Mouse (Mus musculus) C2C12 (cell line): ENCODE results near the gene Card6. TPM values are rescaled to one million over a fixed set of nuclear protein-coding genes. Genes with fewer than 3 reads are reported as not detected.

Source experiments
- H3K27me3 ChIP-seq: one replicate; pipeline ENCODE4 v1.6.1; 2011; ENCODE audit not compliant: control insufficient read depth, insufficient read depth, insufficient read length
- H3K36me3 ChIP-seq: one replicate; pipeline ENCODE4 v1.6.1; 2011; ENCODE audit not compliant: control insufficient read depth, insufficient read depth
- H3K4me3 ChIP-seq: one replicate; pipeline ENCODE4 v1.5.1; 2011; ENCODE audit warnings: mild to moderate bottlenecking, control low read depth; ENCODE audit not compliant: poor library complexity, insufficient read depth, severe bottlenecking
- H3K79me2 ChIP-seq: one replicate; pipeline ENCODE4 v1.6.1; 2011; ENCODE audit not compliant: control insufficient read depth, insufficient read depth
- H3K79me3 ChIP-seq: one replicate; pipeline ENCODE4 v1.6.1; 2011; ENCODE audit warnings: low read depth, control low read depth
- H3ac ChIP-seq: one replicate; pipeline ENCODE3; 2011; ENCODE audit warnings: low read depth; ENCODE audit not compliant: control insufficient read depth, insufficient read length
- CEBPB ChIP-seq: IDR thresholded peaks from one replicate; pipeline ENCODE4 v1.6.1; 2011; ENCODE audit warnings: low read depth, mild to moderate bottlenecking, control low read depth, moderate library complexity
- CTCF ChIP-seq: IDR thresholded peaks from one replicate; pipeline ENCODE4 v1.5.1; 2011; ENCODE audit not compliant: control insufficient read depth, insufficient read depth, insufficient read length
- FOSL1 ChIP-seq: IDR thresholded peaks from one replicate; pipeline ENCODE4 v1.8.0; 2011; ENCODE audit warnings: mild to moderate bottlenecking, low read length; ENCODE audit not compliant: poor library complexity, insufficient read depth, severe bottlenecking
- MAX ChIP-seq: IDR thresholded peaks from one replicate; pipeline ENCODE4 v1.6.1; 2011; ENCODE audit warnings: mild to moderate bottlenecking, control low read depth
- MYOD1 ChIP-seq: IDR thresholded peaks from one replicate; pipeline ENCODE4 v1.6.1; 2011; ENCODE audit warnings: low read depth; ENCODE audit not compliant: control insufficient read depth, insufficient read length
- MYOG ChIP-seq: IDR thresholded peaks from one replicate; pipeline ENCODE4 v1.6.1; 2011; ENCODE audit not compliant: control insufficient read depth, insufficient read length; ENCODE audit errors: extremely low read depth
- USF1 ChIP-seq: IDR thresholded peaks from one replicate; pipeline ENCODE4 v1.6.1; 2011; ENCODE audit warnings: low read depth, mild to moderate bottlenecking, control low read depth, moderate library complexity
- polyA plus RNA-seq: library from polyadenylated mRNA; unstranded; fragments of >200 nt; fragmentation: generic; extraction: Trizol; gene quantifications from one replicate; pipeline ENCODE4 v1.2.1, GENCODE M21; 2012; ENCODE audit warnings: missing spikeins

Card6 gene
- polyA plus RNA-seq, 1 experiment, result 5.2 TPM

DNA sequence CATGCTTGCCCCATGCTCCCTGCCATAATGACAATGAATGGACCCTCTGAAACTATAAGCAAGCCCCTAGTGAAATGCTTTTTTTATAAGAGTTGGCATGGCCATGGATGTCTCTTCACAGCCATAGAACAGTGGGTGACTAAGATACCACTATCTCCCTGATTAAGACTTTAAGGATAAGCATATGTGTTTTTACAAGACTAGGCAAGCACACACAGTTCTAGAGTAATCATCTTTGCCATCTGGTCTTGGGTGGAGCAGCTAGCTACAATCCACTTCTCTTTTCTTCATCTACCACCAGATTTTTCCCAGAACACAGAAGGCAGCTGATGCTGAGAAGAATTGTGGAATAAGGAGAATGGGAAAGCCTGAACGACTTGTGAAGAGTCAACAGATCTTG is 27.1 kb downstream of the Card6 start:
- H3K36me3 ChIP-seq, result no peaks in the 10 kb centered on the region
- H3K4me3 ChIP-seq, result no peak overlapping the region
- H3K79me3 ChIP-seq, result no peaks in the 10 kb centered on the region
- no peak for TF ChIP-seq USF1
- TF ChIP-seq CTCF, result no peak
- no peak for TF ChIP-seq MYOG
- no peak for TF ChIP-seq CEBPB
- no peak overlapping the region for H3ac ChIP-seq
- H3K27me3 ChIP-seq, result no peaks in the 10 kb centered on the region
- H3K79me2 ChIP-seq, result no peaks in the 10 kb centered on the region

DNA sequence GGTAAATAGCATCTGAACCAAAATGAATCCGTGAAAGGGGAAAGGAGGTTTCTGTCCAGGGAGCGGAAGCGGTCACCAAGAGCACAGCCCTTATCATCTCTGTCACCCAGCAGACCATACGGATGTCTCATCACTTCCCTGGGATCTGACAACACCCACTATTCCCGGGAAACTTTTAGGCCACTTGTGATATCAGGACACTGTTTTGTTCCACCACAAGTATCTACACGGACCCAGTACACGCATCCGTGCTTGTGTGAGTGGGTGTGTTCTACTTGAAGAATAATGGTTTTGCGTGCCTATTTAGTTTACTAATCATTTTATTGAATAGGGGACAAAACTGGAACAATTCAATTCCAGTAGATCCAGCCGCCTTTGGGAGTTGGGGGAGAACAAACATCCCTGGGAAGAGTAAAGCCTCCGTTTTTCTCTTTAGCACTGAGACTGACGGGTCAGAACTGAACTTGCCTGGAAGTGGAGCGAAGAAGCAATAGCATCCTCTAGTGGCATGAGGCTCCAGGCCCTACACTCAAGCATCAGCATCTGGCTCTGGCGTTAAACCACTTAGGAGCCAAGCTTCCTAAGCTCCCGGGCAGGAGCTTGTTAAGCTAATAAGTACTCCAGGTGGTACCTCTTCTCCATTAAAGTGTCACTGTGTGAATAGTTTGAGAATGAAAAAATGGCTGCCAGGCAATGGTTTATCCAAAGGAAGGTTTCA is 39.4 kb downstream of the Card6 start:
- Histone ChIP-seq H3K79me3 (no peaks in the 10 kb centered on the region), H3K4me3 (no peak overlapping the region), H3K79me2 (no peaks in the 10 kb centered on the region), H3K36me3 (no peaks in the 10 kb centered on the region), H3K27me3 (no peaks in the 10 kb centered on the region), H3ac (no peak overlapping the region)
- no peak for TF ChIP-seq MYOD1
- TF ChIP-seq MYOG, result no peak
- TF ChIP-seq FOSL1, result no peak
- TF ChIP-seq CTCF, result peak; percentile 50
- TF ChIP-seq USF1, result no peak
- TF ChIP-seq MAX, result no peak
- no peak for TF ChIP-seq CEBPB

DNA sequence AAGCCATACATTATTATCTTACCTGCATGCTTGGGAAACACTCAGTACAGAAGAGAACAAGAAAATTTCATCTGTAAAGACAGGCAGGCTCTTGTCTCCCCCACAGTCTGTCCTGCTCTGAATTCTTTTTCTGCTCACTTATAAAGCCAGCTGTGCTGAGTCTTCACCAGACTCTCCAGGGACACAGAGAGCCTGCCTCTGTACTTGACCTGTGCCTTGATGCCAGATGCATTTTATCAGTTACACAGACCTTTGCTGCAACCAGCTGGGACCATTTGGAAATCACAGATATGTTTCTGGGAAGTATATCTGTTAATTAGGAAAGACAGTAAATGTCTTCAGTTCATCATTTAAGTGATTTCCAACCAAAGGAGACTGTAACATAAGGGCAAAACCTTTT is 44.7 kb downstream of the Card6 start, which contains the start of gene C7:
Gene C7, minus strand, starts transcription at position 106 of the 400 bp plus-strand sequence.
- Histone ChIP-seq H3K27me3 (peaks cover 6% of the 10 kb centered on the region), H3K79me2 (no peaks in the 10 kb centered on the region), H3K36me3 (no peaks in the 10 kb centered on the region), H3K4me3 (no peak within 1 kb of the TSS), H3K79me3 (no peaks in the 10 kb centered on the region), H3ac (no peak within 1 kb of the TSS)
- TF ChIP-seq CEBPB, result no peak
- TF ChIP-seq MYOG, result no peak
- no peak for TF ChIP-seq FOSL1
- no peak for TF ChIP-seq CTCF
- no peak for TF ChIP-seq MAX
- TF ChIP-seq USF1, result no peak
- no peak for TF ChIP-seq MYOD1

Other genes with a start within 250 kb of the Card6 start
- gene Mroh2b, start 209.8 kb downstream of the Card6 start, polyA plus RNA-seq, result not detected
- gene C7, start 44.8 kb downstream of the Card6 start, polyA plus RNA-seq, result not detected
- gene Rpl37, start 8.1 kb upstream of the Card6 start, polyA plus RNA-seq, result 4,450 TPM
- 21.3 TPM for gene Prkaa1, start 35.3 kb upstream of the Card6 start, polyA plus RNA-seq
- gene Ttc33, start 77.0 kb upstream of the Card6 start, polyA plus RNA-seq, result 15.8 TPM
- 10.7 TPM for gene Ptger4, start 135.6 kb upstream of the Card6 start, polyA plus RNA-seq